Mouse (Mus musculus) myocyte (in vitro differentiated cells): ENCODE results near the gene Rpl5.

Experiments
- CEBPB ChIP-seq: IDR thresholded peaks from 2 replicates; pipeline ENCODE4 v1.6.1; 2011; ENCODE audit warnings: mild to moderate bottlenecking, moderate library complexity; ENCODE audit not compliant: poor library complexity, insufficient read depth, severe bottlenecking
- E2F4 ChIP-seq: IDR thresholded peaks from one replicate; pipeline ENCODE4 v1.6.1; 2011; ENCODE audit warnings: mild to moderate bottlenecking, control low read depth, moderate library complexity; ENCODE audit not compliant: insufficient read depth
- MYOG ChIP-seq, 3 experiments: IDR thresholded peaks; one replicate each; pipeline ENCODE4 v1.6.1; 2011; ENCODE audit warnings: control low read depth in 2 of 3, low read depth in 2 of 3, mild to moderate bottlenecking in 2 of 3; ENCODE audit not compliant: insufficient read length in 2 of 3, control insufficient read depth in 1 of 3, insufficient read depth in 1 of 3
- POLR2A ChIP-seq: IDR thresholded peaks from one replicate; pipeline ENCODE4 v1.6.1; 2011; ENCODE audit warnings: low read depth, mild to moderate bottlenecking, control low read depth, moderate library complexity; ENCODE audit not compliant: insufficient read length
- POLR2AphosphoS2 ChIP-seq: IDR thresholded peaks from one replicate; pipeline ENCODE4 v1.6.1; 2011; ENCODE audit warnings: low read depth, control low read depth; ENCODE audit not compliant: insufficient read length
- SRF ChIP-seq: IDR thresholded peaks from one replicate; pipeline ENCODE4 v1.6.1; 2011; ENCODE audit warnings: low read depth; ENCODE audit not compliant: control insufficient read depth, insufficient read length
- TCF12 ChIP-seq: IDR thresholded peaks from one replicate; pipeline ENCODE4 v1.6.1; 2011; ENCODE audit warnings: mild to moderate bottlenecking, control low read depth; ENCODE audit not compliant: poor library complexity, insufficient read depth, severe bottlenecking
- USF1 ChIP-seq: IDR thresholded peaks from one replicate; pipeline ENCODE4 v1.6.1; 2011; ENCODE audit warnings: low read depth, mild to moderate bottlenecking, control low read depth, moderate library complexity

DNA sequence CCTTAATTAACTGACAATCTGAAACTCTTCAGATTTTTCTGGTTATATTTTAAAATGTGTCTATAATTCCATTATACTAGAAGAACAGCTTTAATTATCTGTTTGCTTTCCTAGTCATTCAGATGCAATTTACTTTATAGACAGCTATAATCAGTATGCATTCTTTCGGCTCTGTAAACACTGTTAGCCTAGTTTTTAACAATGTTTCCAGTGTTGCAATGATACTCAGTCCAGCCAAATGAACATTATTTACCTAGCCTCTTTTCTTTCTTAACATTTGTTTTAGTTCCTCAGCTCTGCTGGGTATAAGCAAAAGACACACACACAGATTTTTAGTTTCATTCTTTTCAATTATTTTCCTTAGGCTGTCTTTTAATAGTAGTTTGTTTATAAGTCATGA is 48.6 kb downstream of the Rpl5 start:
- TF ChIP-seq POLR2A (no peak), CEBPB (no peak), POLR2AphosphoS2 (no peak), SRF (no peak), USF1 (no peak), E2F4 (no peak), TCF12 (no peak), MYOG (IDR thresholded peaks at IDR 0.05; ENCODE audit: control insufficient read depth in 1 of 3, insufficient read depth in 1 of 3, insufficient read length in 2 of 3, low read depth in 2 of 3) (no peak)
